Mouse (Mus musculus) forebrain, postnatal 0 days (tissue): ENCODE measurements around the gene Pgls. TPM values are rescaled to one million over a fixed set of nuclear protein-coding genes. Genes with fewer than 3 reads are reported as not detected.
A peak's percentile ranks its signal among the peaks of the same experiment; 100 is the strongest.

ENCODE experiments used
- ATAC-seq: fragments of 200-750 bp; cut with Nextera tagmentation; 2 replicates; pipeline ENCODE4 v1.8.0; 2017; ENCODE audit warnings: mild to moderate bottlenecking, moderate library complexity
- DNase-seq: peaks from one replicate; pipeline ENCODE4 v3.0.0-alpha.2; 2015
- H3K27ac ChIP-seq: fragments of 300-500 bp; sonication (generic); 2 replicates; pipeline ENCODE4 v1.5.1; 2014; ENCODE audit warnings: low read depth, mild to moderate bottlenecking, antibody characterized with exemption, low read length, moderate library complexity, mixed read lengths
- H3K27me3 ChIP-seq: fragments of 300-500 bp; sonication (generic); 2 replicates; pipeline ENCODE4 v1.6.1; 2014; ENCODE audit warnings: mild to moderate bottlenecking, low read length, mixed read lengths; ENCODE audit not compliant: insufficient read depth
- H3K36me3 ChIP-seq: fragments of 300-500 bp; sonication (generic); 2 replicates; pipeline ENCODE4 v1.6.1; 2014; ENCODE audit warnings: mild to moderate bottlenecking, moderate library complexity; ENCODE audit not compliant: insufficient read depth
- H3K4me1 ChIP-seq: fragments of 300-500 bp; sonication (generic); 2 replicates; pipeline ENCODE4 v1.6.1; 2014; ENCODE audit warnings: antibody characterized with exemption; ENCODE audit not compliant: insufficient read depth
- H3K4me2 ChIP-seq: fragments of 300-500 bp; sonication (generic); 2 replicates; pipeline ENCODE4 v1.6.1; 2014; ENCODE audit warnings: low read depth, mild to moderate bottlenecking, moderate library complexity
- H3K4me3 ChIP-seq: fragments of 300-500 bp; sonication (generic); 2 replicates; pipeline ENCODE4 v1.5.1; 2014; ENCODE audit warnings: low read depth, low read length, mixed read lengths
- H3K9ac ChIP-seq: fragments of 300-500 bp; sonication (generic); 2 replicates; pipeline ENCODE4 v1.6.1; 2014; ENCODE audit warnings: mild to moderate bottlenecking
- H3K9me3 ChIP-seq: fragments of 300-500 bp; sonication (generic); 2 replicates; pipeline ENCODE4 v1.6.1; 2016; ENCODE audit warnings: low read length
- CTCF ChIP-seq: sonication (generic); IDR thresholded peaks from 2 replicates; pipeline ENCODE4 v1.5.1; 2016; ENCODE audit warnings: antibody characterized with exemption, control low read depth, low read depth
- WGBS: fragments of 180-500 bp; shearing (Covaris S2); extraction: QIAGEN DNeasy Blood & Tissue Kit; methylation state at CpG from one replicate; pipeline ENCODE4 v1.1.7; 2014; 5-methylcytosine and 5-hydroxymethylcytosine counted together
- microRNA-seq, 2 experiments: library from miRNA; unstranded; fragments of <30 nt; microRNA quantifications; one replicate each; pipeline ENCODE4; 2016
- polyA plus RNA-seq: library from polyadenylated mRNA; unstranded; fragments of >200 nt; fragmentation: Nextera tagmentation; extraction: Ambion mirVana; gene quantifications from 2 replicates; pipeline ENCODE4 v1.2.1, GENCODE M21; 2015
- total RNA-seq: library from RNA; depleted of rRNA; stranded (reverse); fragments of >200 nt; gene quantifications from 2 replicates; pipeline ENCODE4 v1.2.3, GENCODE M21; 2014; rRNA removed

Gene Pgls
- total and polyA plus RNA-seq, 2 experiments from 2014 or later, result 248 to 262 TPM

- 16% methylated on average over 18 of the region's 22 CpGs for WGBS
- ATAC-seq, result no peak
- Histone ChIP-seq H3K9ac (no peak overlapping the region), H3K36me3 (peaks cover 40% of the 10 kb centered on the region), H3K4me3 (no peak overlapping the region), H3K27me3 (no peaks in the 10 kb centered on the region), H3K4me2 (no peak overlapping the region), H3K27ac (no peak overlapping the region), H3K4me1 (peaks cover 9% of the 10 kb centered on the region), H3K9me3 (no peaks in the 10 kb centered on the region)
- DNase-seq, result no peak
- peak; percentile 46 for TF ChIP-seq CTCF
Measured at GRCm38 (mm10) chr8:71633164-71633563, 41.2 kb downstream of the Pgls start.

GRCm38 (mm10) chr8:71633981-71634667, 42.1 kb downstream of the Pgls start:
- Histone ChIP-seq H3K27me3 (no peaks in the 10 kb centered on the region), H3K36me3 (peaks cover 45% of the 10 kb centered on the region), H3K9ac (no peak overlapping the region), H3K4me1 (peaks cover under 1% of the 10 kb centered on the region; the same call in 1 of the 2 replicates), H3K4me3 (no peak overlapping the region), H3K27ac (no peak overlapping the region), H3K4me2 (no peak overlapping the region), H3K9me3 (no peaks in the 10 kb centered on the region)
- peak; percentile 68 for ATAC-seq
- TF ChIP-seq CTCF, result no peak
- peak; percentile 76 for DNase-seq
- 5% methylated on average over 26 of the region's 26 CpGs for WGBS

- Histone ChIP-seq H3K27ac (no peak overlapping the region), H3K4me2 (no peak overlapping the region), H3K27me3 (no peaks in the 10 kb centered on the region), H3K4me1 (no peaks in the 10 kb centered on the region), H3K9me3 (no peaks in the 10 kb centered on the region), H3K36me3 (peaks cover 51% of the 10 kb centered on the region), H3K4me3 (no peak overlapping the region), H3K9ac (no peak overlapping the region)
- TF ChIP-seq CTCF, result no peak
- DNase-seq, result no peak
- no peak for ATAC-seq
- WGBS, result 67% methylated on average over 8 of the region's 8 CpGs
Measured at GRCm38 (mm10) chr8:71637149-71638095, 45.4 kb downstream of the Pgls start.

GRCm38 (mm10) chr8:71638321-71638720, 46.3 kb downstream of the Pgls start:
- Histone ChIP-seq H3K4me3 (no peak overlapping the region), H3K9ac (no peak overlapping the region), H3K27ac (no peak overlapping the region), H3K36me3 (peaks cover 56% of the 10 kb centered on the region), H3K27me3 (no peaks in the 10 kb centered on the region), H3K4me2 (no peak overlapping the region), H3K9me3 (no peaks in the 10 kb centered on the region), H3K4me1 (no peaks in the 10 kb centered on the region)
- 65% methylated on average over 6 of the region's 6 CpGs for WGBS
- TF ChIP-seq CTCF, result no peak
- DNase-seq, result no peak
- ATAC-seq, result no peak

- no peak for ATAC-seq
- H3K4me1 ChIP-seq, result no peaks in the 10 kb centered on the region
Measured at GRCm38 (mm10) chr8:71639318-71639717, 47.3 kb downstream of the Pgls start.

GRCm38 (mm10) chr8:71645510-71645909, 53.5 kb downstream of the Pgls start:
- WGBS, result 81% methylated on average over 9 of the region's 9 CpGs
- Histone ChIP-seq H3K4me1 (no peaks in the 10 kb centered on the region), H3K9me3 (no peaks in the 10 kb centered on the region), H3K36me3 (peaks cover 75% of the 10 kb centered on the region), H3K9ac (no peak overlapping the region), H3K27ac (no peak overlapping the region), H3K27me3 (no peaks in the 10 kb centered on the region), H3K4me2 (no peak overlapping the region), H3K4me3 (no peak overlapping the region)
- no peak for TF ChIP-seq CTCF
- ATAC-seq (no peak), DNase-seq (no peak)

More at GRCm38 (mm10) chr8:71639318-71639717, 47.3 kb downstream of the Pgls start:
- Histone ChIP-seq H3K4me2 (no peak overlapping the region), H3K27me3 (no peaks in the 10 kb centered on the region), H3K9me3 (no peaks in the 10 kb centered on the region), H3K36me3 (peaks cover 58% of the 10 kb centered on the region), H3K27ac (no peak overlapping the region), H3K9ac (no peak overlapping the region), H3K4me3 (no peak overlapping the region)
- TF ChIP-seq CTCF, result no peak
- WGBS, result 90% methylated on average over 4 of the region's 4 CpGs
- DNase-seq, result no peak

Small RNA genes within 50 kb of the gene (microRNA-seq; reads per million reads assigned to microRNA genes)
- gene Mir6769b, result 3.1 to 5.9 reads per million in 2 experiments

Other genes starting within 250 kb of the Pgls start
- gene Use1, start 225.3 kb upstream of the Pgls start, total RNA-seq, result 148 and 195 TPM in 2 replicates
- 124 and 140 TPM in 2 replicates for gene Use1, start 225.3 kb upstream of the Pgls start, polyA plus RNA-seq
- gene Ocel1, start 220.9 kb upstream of the Pgls start, total RNA-seq, result 14.3 and 16.2 TPM in 2 replicates
- 5.2 and 6.6 TPM in 2 replicates for gene Ocel1, start 220.9 kb upstream of the Pgls start, polyA plus RNA-seq
- gene Nr2f6, start 210.2 kb upstream of the Pgls start, total RNA-seq, result 59.0 and 63.9 TPM in 2 replicates
- gene Nr2f6, start 210.2 kb upstream of the Pgls start, polyA plus RNA-seq, result 26.0 and 28.9 TPM in 2 replicates
- 3.5 and 5.6 TPM in 2 replicates for gene Ushbp1, start 196.4 kb upstream of the Pgls start, total RNA-seq
- gene Ushbp1, start 196.4 kb upstream of the Pgls start, polyA plus RNA-seq, result 4.2 and 4.5 TPM in 2 replicates
- 87.2 and 94.0 TPM in 2 replicates for gene Babam1, start 195.3 kb upstream of the Pgls start, total RNA-seq
- gene Babam1, start 195.3 kb upstream of the Pgls start, polyA plus RNA-seq, result 98.9 and 107 TPM in 2 replicates
- 0.81 and 2.8 TPM in 2 replicates for gene Ankle1, start 186.2 kb upstream of the Pgls start, total RNA-seq
- 0.97 and 2.3 TPM in 2 replicates for gene Ankle1, start 186.2 kb upstream of the Pgls start, polyA plus RNA-seq
- gene Abhd8, start 128.5 kb upstream of the Pgls start, total RNA-seq, result 187 and 210 TPM in 2 replicates
- gene Abhd8, start 128.5 kb upstream of the Pgls start, polyA plus RNA-seq, result 168 and 169 TPM in 2 replicates
- gene Mrpl34, start 127.2 kb upstream of the Pgls start, total RNA-seq, result 75.0 and 80.5 TPM in 2 replicates
- gene Mrpl34, start 127.2 kb upstream of the Pgls start, polyA plus RNA-seq, result 145 and 184 TPM in 2 replicates
- 179 and 184 TPM in 2 replicates for gene Dda1, start 123.0 kb upstream of the Pgls start, total RNA-seq
- gene Dda1, start 123.0 kb upstream of the Pgls start, polyA plus RNA-seq, result 274 and 283 TPM in 2 replicates
- gene Ano8, start 106.2 kb upstream of the Pgls start, total RNA-seq, result 76.5 and 82.2 TPM in 2 replicates
- 5.9 and 7.7 TPM in 2 replicates for gene Ano8, start 106.2 kb upstream of the Pgls start, polyA plus RNA-seq
- 23.6 and 33.6 TPM in 2 replicates for gene Gtpbp3, start 104.1 kb upstream of the Pgls start, total RNA-seq
- gene Gtpbp3, start 104.1 kb upstream of the Pgls start, polyA plus RNA-seq, result 6.9 and 9.4 TPM in 2 replicates
- 2.2 and 4.0 TPM in 2 replicates for gene Plvap, start 80.4 kb upstream of the Pgls start, total RNA-seq
- 6.9 and 8.7 TPM in 2 replicates for gene Plvap, start 80.4 kb upstream of the Pgls start, polyA plus RNA-seq
- 0.48 TPM in 1 of 2 replicates, not detected in the other for gene Ccdc194, start 66.5 kb upstream of the Pgls start, total RNA-seq
- gene Ccdc194, start 66.5 kb upstream of the Pgls start, polyA plus RNA-seq, result 0.08 and 0.16 TPM in 2 replicates
- 10.1 and 17.8 TPM in 2 replicates for gene Bst2, start 54.7 kb upstream of the Pgls start, total RNA-seq
- gene Bst2, start 54.7 kb upstream of the Pgls start, polyA plus RNA-seq, result 19.3 and 21.0 TPM in 2 replicates
- 70.5 and 81.7 TPM in 2 replicates for gene Mvb12a, start 49.3 kb upstream of the Pgls start, total RNA-seq
- gene Mvb12a, start 49.3 kb upstream of the Pgls start, polyA plus RNA-seq, result 73.4 and 87.4 TPM in 2 replicates
- gene Tmem221, start 33.3 kb upstream of the Pgls start, total RNA-seq, result 0.08 TPM in 1 of 2 replicates, not detected in the other
- 0.16 and 0.18 TPM in 2 replicates for gene Tmem221, start 33.3 kb upstream of the Pgls start, polyA plus RNA-seq
- 0.08 TPM in 1 of 2 replicates, not detected in the other for gene Nxnl1, start 25.6 kb upstream of the Pgls start, total RNA-seq
- gene Nxnl1, start 25.6 kb upstream of the Pgls start, polyA plus RNA-seq, result not detected in 2 replicates
- 106 and 133 TPM in 2 replicates for gene Slc27a1, start 23.3 kb upstream of the Pgls start, total RNA-seq
- gene Slc27a1, start 23.3 kb upstream of the Pgls start, polyA plus RNA-seq, result 74.8 and 102 TPM in 2 replicates
- gene Fam129c, start 5.5 kb downstream of the Pgls start, total RNA-seq, result 3.4 and 11.1 TPM in 2 replicates
- 2.0 and 2.8 TPM in 2 replicates for gene Fam129c, start 5.5 kb downstream of the Pgls start, polyA plus RNA-seq
- gene Colgalt1, start 18.8 kb downstream of the Pgls start, total RNA-seq, result 84.3 and 85.6 TPM in 2 replicates
- gene Colgalt1, start 18.8 kb downstream of the Pgls start, polyA plus RNA-seq, result 58.4 and 59.6 TPM in 2 replicates
- 84.8 and 89.2 TPM in 2 replicates for gene Unc13a, start 79.6 kb downstream of the Pgls start, total RNA-seq
- gene Unc13a, start 79.6 kb downstream of the Pgls start, polyA plus RNA-seq, result 14.2 and 18.8 TPM in 2 replicates
- gene Jak3, start 84.1 kb downstream of the Pgls start, total RNA-seq, result 5.2 and 7.3 TPM in 2 replicates
- gene Jak3, start 84.1 kb downstream of the Pgls start, polyA plus RNA-seq, result 2.8 and 4.4 TPM in 2 replicates
- 1.6 and 1.8 TPM in 2 replicates for gene Insl3, start 97.0 kb downstream of the Pgls start, total RNA-seq
- 0.36 and 1.4 TPM in 2 replicates for gene Insl3, start 97.0 kb downstream of the Pgls start, polyA plus RNA-seq
- gene B3gnt3, start 109.6 kb downstream of the Pgls start, total RNA-seq, result 0.24 and 0.92 TPM in 2 replicates
- gene B3gnt3, start 109.6 kb downstream of the Pgls start, polyA plus RNA-seq, result 0.44 and 0.49 TPM in 2 replicates
- gene Fcho1, start 133.5 kb downstream of the Pgls start, total RNA-seq, result 97.2 and 101 TPM in 2 replicates
- 62.4 and 68.7 TPM in 2 replicates for gene Fcho1, start 133.5 kb downstream of the Pgls start, polyA plus RNA-seq